Mouse (Mus musculus) mouse embryonic stem cell (cell line): Measurements from ENCODE around the gene Map3k13.

ENCODE experiments used
- in situ Hi-C, 2 experiments: fragments of 300-500 bp; cut with MboI; formaldehyde crosslinking; loops; 1 replicate in 1 of 2; 3 replicates in 1 of 2; pipeline ENCODE4 v1.14.3; 2019 to 2020; ENCODE audit warnings: low sequenced_read_pairs in 2 of 2, low pct_unique_long_range_greater_than_20kb in 1 of 2, mixed read lengths in 1 of 2; ENCODE audit not compliant: unreplicated experiment in 1 of 2

The Map3k13 gene

DNA sequence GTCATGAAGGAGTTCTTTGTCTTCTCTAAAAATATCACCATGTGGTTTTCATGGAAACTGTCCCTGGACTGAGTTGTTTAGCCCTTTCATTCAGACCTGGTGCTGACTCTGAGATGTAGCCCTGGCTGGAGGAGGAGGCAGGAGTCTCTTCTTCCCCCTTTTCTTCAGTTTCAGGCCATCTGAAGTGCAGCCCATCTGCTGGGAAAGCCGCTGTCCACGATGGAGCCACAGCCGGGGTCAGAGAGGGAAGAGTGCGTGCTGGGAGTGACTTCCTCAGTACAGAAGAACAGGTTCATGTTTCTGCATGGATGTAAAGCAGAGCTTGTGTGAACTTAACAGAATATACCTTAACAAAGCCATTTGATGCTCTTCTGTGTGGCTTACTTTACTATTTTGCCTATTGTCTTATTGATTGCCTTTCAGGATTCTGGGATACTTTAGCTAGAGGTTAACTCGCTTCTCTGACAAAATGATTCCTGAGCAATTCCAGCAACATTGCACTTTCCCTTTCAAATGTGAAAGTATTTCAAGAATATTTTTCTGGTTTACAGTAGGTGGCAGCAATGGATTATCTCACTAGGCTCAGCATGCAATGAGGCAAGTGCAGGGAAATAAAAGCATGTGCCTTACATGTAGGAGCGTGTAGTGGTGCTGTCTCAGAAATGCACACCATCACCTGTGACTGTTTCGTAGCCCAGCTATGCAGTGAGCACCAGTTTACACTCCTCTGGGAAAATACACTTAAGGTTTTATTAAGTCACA is 42.3 kb downstream of the Map3k13 start:
- in situ Hi-C loops, result no loop called here

DNA sequence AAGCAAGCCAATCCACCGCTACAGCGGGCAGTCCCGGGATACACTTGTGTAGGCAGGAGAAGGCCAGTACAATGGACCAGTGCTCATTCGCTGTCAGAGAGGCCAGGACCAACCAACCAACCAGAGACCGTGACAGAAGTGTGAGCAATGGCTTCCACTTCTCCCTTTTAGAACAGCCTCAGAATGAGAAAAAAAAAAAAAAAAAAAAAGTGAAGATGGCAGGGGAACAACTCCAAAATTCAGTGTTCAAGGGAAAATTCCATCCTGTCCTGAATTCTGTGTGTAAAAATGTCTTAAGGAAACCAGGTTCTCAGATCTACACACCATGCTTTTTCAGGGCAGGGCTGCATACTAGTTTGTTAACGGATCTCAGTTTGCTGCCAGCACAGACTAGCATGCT is 43.5 kb downstream of the Map3k13 start:
- in situ Hi-C loops, result no loop called here

DNA sequence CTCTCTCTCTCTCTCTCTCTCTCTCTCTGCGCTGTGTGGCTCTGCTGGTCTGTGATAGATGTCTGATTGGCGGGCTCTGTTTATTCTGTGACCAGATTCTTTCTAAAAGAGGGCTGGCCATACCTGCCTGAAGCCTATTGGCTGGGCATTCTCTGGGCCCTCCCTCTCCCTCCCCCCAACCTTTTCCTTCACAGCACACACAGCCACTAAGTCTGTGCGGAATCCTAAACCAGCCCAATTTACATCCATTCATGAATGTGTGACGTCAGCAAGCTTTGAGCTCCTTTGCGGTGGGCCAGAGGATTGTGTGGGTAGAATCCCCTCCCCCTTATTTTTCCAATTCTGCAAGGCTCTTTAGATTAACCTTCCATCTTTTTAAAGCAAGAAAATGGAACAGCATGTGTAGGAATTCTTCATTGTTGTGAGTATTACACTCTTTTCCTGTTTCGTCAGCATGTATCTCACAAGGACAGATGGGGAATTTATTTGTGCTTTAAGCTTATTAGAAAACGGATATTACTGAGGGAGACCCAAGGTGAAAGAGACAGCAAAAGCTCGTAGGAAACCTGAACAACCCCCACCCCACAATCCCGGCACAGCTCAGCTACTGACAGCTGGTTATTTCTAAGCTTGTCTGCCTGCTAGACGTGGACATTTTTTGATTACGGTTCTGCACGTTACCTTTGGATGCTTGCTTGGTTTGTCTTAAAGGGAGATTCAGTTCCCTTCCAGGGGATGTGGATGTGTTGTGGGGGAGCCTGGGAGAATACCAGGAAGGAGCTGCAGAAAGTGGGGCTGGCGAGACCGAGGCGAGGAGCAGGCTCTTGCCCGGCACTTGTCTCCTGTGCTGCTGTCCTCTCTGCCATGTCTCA is 51.9 kb downstream of the Map3k13 start:
- in situ Hi-C loops, result no loop called here

DNA sequence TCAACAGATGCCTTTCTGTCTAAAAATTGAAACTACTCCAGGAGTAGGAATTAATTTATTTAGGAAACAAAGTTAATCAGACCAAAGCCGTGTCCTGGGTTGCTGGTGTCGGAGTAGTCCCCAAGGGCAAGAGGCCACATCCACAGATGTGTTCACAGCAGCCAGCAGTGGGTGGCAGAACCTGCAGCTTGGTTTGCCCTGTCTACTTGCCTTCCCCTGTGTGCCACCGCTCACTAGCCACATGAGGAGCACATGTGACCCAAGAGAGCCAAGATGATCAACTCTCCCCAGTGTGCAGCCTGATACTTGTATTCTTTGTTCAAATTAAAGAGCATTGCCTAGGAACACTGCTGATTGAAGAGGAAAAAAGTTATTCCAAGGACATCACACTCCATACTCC is 54.3 kb downstream of the Map3k13 start:
- in situ Hi-C loops, result no loop called here

DNA sequence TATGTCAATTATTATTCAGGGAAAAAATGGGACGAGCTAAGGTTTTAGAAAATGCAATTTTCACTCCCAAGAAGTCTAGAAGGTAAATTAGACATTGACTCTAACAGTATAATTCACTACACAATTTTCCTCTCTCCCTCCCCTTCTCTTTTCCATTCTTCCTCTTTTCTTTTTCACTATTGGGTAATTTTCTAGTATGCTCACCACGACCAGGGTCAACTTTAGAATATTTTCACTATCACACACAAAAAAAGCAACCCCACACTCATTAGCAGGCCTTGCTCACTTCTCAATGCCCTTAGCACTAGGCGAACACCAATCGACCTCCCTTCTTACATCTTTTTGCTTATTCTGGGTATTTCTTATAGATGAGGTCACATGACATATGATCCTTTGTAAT is 54.7 kb downstream of the Map3k13 start:
- in situ Hi-C loops, result no loop called here

DNA sequence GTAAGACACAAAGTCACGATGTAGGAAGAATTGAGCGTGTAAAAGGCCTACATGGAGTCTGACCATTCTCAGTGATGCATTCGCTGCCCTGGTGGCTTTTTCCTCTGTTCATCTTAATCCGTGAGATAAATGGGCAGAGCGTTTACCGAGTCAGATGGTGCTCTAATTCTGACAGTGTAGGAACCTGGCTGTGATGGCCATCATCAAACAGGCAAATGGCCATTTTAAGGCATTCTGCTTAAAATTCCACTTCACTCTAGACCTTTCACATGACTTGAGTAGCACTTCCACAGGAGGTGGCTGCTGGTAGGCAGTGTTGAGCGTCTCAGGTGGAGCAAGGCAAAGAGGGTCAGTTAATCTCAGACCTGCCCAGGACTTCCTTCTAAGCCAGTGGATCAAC is 58.2 kb downstream of the Map3k13 start:
- in situ Hi-C loops, result no loop called here

DNA sequence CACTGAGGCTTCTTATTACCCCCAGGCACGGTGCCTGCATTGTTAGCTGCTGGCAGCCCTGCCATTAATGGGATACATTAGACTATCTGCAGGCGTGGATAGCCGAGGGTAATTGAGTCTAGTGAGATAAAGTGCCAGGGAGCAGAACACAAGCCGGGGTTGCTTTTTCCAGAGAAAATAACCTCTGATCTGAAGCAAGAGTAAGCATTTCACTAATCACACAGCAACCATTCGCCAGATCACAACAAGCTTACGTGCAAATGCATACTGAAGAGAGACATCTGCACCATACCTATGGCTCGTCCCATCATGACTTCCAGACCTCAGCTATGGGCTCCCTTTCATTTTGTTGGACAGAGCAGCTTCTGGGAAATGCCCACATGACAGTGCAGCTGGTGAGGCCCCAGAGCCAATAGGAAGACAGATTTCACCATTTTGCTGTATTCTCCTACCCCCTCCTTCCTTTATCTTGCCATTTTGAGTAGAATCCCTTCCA is 59.3 kb downstream of the Map3k13 start:
- in situ Hi-C loops, result no loop called here

DNA sequence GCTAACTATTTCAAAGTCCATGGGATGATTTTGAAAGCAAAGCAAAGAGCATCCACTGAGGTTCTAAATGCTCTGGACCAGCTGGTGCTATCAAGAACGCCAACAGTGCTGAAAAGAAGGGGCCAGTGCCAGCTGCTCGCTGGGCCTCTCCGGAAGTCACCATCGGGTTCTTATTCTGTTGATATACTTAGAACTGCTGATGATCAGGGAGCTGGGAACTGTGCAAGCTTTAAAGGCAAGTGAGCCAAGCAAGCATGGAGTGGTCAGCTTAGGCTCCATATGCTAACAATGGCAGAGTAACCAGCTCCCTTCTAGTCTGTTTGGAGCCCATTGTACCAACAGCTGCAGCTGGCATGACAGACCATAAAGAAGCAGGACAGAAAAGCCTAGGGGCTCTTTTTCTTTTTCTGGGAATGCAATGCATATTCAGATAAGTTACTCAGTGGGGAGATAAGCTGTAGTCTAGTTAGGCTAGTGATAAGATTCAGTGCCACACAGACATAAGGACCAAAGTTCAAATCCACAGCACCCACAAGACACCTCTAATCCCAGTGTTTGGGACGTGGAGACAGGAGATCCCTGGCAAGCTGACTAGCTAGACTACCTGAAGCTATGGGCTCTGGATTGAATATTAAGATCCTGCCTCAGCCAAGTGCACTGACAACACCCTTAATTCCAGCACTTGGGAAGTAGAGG is 60.6 kb downstream of the Map3k13 start:
- in situ Hi-C loops, result no loop called here

DNA sequence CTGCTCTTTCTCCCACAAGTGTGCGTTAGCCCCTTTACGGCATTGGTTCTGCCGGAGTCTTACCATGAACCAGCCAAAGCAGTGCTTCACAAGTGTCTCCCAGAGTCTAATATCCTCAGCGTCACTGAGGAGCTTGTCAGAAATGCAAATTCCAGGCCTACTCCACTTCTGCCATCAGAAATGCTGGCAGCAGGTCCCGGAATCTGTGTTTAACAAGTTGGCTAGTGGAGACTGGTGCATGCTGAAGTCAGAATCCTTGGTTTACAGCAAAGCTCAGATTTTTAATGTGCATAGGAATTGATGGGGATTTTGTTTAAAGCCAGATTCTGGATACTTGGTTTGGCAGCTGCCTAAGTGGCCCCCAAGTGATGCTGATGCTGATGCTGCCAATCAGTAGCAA is 62.0 kb downstream of the Map3k13 start:
- in situ Hi-C loops, result no loop called here

DNA sequence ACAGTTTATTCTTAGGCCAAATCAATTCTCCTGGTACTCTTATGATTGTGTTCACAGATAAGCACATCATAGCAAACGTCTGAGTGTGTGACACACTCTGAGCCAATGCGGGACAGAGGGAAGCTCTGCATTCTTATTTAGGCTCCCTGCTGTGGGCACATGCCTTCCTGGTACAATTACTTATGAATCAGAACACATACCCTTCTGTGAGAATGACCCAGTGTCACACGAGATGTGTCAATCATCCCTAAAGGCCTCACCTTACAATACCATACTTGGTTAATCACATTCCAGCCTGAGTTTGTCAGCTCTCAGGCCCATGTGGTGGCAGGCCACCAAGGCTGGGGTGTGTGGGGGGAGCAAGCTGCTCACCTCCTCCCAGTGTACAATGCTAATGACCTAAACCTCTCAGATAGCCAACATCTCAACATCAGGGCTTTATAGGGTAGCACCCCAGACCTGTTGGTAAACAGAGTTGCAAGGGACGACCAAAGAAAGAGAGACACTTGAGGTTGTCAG is 63.0 kb downstream of the Map3k13 start:
- in situ Hi-C loops, result no loop called here

DNA sequence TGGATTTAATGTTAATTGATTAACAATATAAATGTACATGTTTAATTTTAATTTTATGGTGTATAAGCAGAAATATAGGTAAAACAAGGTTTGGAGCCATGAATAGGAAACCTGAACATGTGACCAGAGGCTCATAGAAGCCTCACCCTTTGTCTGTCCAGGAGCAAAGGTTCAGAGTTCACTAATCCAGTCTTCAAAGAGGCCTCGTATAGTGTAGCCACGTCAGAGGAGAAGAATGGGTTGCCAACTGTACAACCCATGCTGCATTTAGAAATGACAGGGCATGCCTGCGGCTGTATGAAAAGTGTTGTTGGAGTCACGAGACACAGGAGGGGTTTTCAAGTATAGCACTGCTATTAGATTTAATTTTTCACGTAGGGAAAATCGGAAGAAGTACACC is 64.0 kb downstream of the Map3k13 start:
- in situ Hi-C loops, result no loop called here

DNA sequence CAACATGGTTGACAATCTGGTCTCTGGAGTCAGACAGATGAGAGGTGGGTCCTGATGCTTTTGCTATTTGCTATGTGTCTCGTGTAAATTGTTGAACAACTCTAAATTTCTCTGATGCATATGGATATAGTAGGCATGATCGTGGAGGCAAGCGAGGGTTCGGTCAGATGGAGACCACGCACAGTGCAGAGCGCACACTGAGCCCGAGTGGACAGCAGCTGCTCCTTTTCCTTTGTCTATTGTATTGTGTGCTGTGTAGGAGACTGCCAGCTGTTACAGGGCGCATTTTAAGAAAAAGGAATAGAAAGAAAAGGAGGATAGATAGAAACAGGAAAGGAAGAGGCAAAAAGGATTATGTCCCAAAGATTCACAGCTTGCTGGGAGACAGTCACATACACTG is 64.7 kb downstream of the Map3k13 start:
- in situ Hi-C loops, result no loop called here

DNA sequence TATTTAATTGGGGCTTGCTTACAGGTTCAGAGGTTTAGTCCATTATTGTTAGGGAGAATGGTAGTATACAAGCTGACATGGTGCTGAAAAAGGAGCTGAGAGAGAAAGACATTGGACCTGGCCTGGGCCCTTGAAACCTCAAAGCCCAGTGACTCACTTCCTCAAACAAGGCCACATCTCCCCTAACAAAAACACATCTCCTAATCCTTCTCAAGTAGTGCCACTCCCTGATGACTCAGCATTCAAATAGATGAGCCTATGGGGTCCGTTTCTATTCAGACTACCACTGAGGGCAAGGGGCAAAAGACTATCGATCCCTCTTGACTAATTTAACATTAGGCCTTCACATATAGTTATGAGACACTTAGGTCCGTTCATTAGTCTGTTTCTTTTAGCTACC is 68.3 kb downstream of the Map3k13 start:
- in situ Hi-C loops, result no loop called here

DNA sequence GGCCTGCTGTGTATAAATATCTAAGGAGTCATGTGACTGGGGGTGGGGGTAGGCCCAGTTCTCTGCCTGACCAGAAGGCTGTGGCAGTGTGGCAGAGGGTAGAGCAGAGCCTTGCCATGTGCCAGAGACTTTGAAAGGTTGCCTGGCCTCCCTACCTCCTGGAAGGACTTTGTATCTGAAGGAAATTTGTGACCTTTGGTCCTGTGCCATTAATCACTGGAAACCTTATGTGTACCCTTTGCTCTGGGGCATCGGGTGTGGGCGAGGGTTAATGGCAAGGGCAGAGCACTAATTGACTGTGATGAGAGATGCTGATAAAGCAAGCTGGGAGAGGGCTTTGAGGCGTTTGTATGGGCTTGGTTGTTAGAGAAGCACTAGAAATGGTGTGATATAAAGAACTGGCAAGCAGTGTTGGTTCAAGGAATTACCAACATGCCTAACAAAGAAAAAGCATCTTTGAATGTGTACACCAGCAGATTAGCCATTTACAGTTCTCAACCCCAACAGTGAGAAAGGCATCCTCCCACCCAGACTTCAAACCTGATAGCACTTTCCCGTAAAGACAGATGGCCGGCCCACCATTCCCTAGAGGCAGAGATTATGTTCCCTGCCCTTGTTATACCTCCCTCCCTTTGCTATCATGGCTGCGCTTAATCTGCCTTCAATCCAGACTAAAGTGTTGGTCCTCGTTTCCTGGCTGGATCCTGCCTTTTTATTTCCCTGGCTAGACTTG is 71.3 kb downstream of the Map3k13 start:
- in situ Hi-C loops, result no loop called here

DNA sequence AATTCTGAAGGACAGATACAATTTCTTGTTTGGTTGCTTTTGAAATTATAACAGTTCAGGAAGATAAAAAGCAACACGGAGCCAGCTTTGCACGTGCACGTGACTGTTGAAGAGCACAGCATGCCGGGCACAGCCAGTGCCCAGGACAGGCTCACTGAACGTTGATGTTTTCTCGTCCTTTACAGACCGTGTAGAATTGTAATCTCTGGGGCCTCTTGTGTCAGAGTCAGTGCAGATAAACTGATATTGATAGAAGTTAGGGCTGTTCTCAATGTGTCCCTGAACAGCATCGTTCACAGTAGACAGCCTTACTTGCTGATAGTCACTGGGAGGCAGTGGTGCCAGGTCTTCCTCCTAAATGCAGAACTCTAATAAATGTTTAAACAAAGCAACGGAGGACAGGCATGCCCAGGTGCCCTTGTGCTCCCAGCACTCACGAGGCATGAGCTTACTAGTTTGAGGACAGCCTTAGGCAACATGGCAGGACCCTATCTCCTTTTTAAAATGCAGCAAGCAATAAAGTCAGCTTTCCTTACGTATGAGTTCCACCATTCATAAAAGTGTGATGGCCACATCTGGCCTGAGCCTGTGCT is 71.9 kb downstream of the Map3k13 start:
- in situ Hi-C loops, result no loop called here

DNA sequence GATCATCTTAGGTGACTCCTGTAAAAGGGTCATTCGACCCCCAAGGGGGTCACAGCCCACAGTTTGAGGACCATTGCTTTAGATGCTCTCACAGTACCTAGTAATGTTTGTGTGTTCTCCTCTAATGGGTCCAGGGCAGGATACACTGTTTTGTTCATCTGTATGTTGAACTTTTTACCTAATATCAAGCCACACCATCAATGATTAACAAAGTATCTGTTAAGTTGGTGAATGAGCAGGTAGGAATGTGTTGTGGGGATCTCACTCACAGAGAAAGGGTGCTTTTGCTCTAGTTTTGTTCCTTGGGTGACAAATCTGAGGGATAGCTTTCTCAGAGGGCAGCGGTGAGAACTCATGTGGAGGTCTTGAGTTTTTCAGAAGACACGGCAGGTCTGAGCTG is 73.6 kb downstream of the Map3k13 start:
- in situ Hi-C loops, result no loop called here

DNA sequence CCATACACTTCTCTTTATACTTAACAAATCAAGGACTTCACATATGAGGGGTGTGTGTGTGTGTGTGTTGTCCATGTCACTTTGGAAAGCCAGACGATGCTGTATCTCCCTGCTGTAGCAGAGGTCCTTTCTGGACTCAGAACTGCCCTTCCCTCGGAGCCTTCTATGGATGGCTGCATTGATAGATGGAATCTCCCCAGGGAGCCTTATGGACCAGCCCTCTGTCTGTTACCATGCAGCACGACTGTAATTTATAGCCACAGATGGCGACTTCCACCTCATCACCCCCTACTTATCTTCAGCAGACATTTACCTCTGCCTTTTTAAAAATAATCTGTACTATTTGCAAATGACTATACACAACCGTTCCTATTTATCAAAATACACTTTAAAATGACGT is 74.5 kb downstream of the Map3k13 start:
- in situ Hi-C loops, result no loop called here

DNA sequence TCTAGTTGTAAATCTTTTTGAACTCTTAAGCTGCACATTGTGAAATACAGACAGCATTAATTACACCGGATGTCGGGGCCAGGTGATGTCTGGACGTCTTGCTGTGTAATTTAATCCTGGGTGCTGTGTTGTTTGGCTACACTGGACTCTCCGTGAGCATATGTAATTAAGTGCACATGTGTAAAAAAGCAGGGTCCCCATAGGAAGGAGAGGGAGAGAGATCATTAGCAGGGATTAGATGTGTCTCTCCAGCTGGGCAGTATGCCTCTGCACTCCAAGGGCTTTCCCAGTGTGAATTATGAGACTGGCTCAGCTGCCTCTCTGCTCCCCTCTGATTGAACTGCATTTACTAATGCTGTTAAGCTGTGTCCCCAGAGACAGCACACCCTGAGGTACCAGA is 75.7 kb downstream of the Map3k13 start:
- in situ Hi-C loops, result no loop called here
